ENCODE assay signal across 9 mouse cellular contexts in the genomic region with DNA sequence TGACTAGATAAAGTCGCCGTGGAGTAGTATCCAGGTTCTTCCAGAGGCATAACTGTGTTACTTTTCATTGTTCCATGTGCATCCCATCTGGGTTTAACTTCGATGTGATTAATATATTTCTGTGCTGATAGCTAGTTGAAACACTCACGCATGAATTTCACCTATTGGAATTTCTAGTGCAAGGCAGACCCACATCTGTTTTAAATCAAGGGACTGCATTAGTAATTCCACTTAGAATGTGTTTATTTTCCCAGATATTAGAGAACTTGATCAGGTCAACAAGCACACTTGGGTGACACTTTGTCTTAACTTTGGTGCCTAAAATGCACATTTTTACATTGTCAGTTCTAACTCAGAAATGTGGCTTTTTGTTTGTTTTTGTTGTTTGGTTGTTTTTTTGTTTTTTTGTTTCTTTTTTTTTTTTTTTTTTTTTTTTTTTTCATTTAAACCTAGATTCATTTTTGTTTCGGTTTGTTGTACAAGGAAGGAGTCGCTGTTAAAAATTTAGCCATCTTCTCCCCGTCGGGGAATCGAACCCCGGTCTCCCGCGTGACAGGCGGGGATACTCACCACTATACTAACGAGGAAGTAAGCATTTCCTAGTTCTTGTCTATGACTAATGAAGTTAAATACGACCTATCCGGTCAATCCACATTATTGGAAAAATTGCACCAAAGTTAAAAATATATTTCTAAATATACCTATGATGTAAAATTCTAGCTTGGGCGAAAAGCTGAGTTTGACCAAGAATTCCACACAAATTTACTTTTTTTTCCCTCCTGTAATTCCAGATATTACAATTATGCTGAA. TPM values are rescaled to one million over a fixed set of nuclear protein-coding genes. Genes with fewer than 3 reads are reported as not detected.
DNase-seq lines count a peak whose midpoint lies in the region; TF ChIP-seq lines count a peak whose summit lies in the region.
"Had no signal": no experiment of that assay in that cellular context is flagged by ENCODE, and none has a peak within 500 bp of the region (broad histone marks: within the 10 kb centered on the region; RNA-seq: fewer than 3 reads in every experiment).

No protein-coding gene starts in this region.

- no peaks in the 10 kb centered on the region for H3K27me3 ChIP-seq in ES-Bruce4 (ENCODE audit: control insufficient read depth, insufficient read depth, low read length, poor library complexity, severe bottlenecking)

- TF ChIP-seq CTCF in ES-Bruce4 (IDR thresholded peaks at IDR 0.05; ENCODE audit: low read depth, low read length) = no peak

- DNase-seq in cerebellum, adult 18-20 months = peak; percentile 14 to 35
- no peak for DNase-seq in cerebellum, adult 11-12 months
- peak; percentile 49 to 71 for DNase-seq in cerebellum, postnatal 14 days
- peak; percentile 80 for DNase-seq in heart, adult 8-10 months (ENCODE audit: low spot score)
- peak; percentile 54 to 72 for DNase-seq in layer of hippocampus, postnatal 10 days (ENCODE audit: low spot score in 2 of 2)
- peak; percentile 57 for DNase-seq in lung, postnatal 25 days (ENCODE audit: low spot score)
- peak; percentile 54 to 74 for DNase-seq in spleen, postnatal 36 days (ENCODE audit: low spot score in 2 of 2)

- H3K9me3 ChIP-seq in ES-Bruce4 (replicated peaks; ENCODE audit: control insufficient read depth, insufficient read depth, low read length, poor library complexity, severe bottlenecking) = no peaks in the 10 kb centered on the region

- no peaks in the 10 kb centered on the region for H3K36me3 ChIP-seq in ES-Bruce4 (ENCODE audit: control insufficient read depth, insufficient read depth, low read length, poor library complexity, severe bottlenecking)

- H3K9ac ChIP-seq in ES-Bruce4 (ENCODE audit: low read depth, poor library complexity, severe bottlenecking) = 0 out of 2 replicates have a peak overlapping the region, but pooled peaks have one; percentile 4

- H3K27ac ChIP-seq in ES-Bruce4 (ENCODE audit: insufficient read depth, low read length) = peak overlapping the region; percentile 71

- no peaks in the 10 kb centered on the region for H3K4me1 ChIP-seq in ES-Bruce4 (ENCODE audit: control insufficient read depth, insufficient read depth, low read length)

- peak overlapping the region; percentile 98; the same call in 1 of the 2 replicates for H3K4me3 ChIP-seq in ES-Bruce4 (ENCODE audit: low read depth, low read length)

- no peak for TF ChIP-seq POLR2A in ES-Bruce4 (IDR thresholded peaks at IDR 0.05; ENCODE audit: insufficient read depth, low read length)

- TF ChIP-seq EP300 in ES-Bruce4 (IDR thresholded peaks at IDR 0.05; ENCODE audit: insufficient read depth, low read depth, low read length) = no peak

RNA-seq across cellular contexts. Expression of a gene that starts 9.7 kb away (rescaled TPM):
- polyA plus RNA-seq in ES-Bruce4 (2011; ENCODE audit: insufficient read depth, insufficient read length, low read depth, missing spikeins) = 8.1 and 11.5 TPM in 2 replicates
- 1 to 10 TPM in 1 of 4 experiments, under 1 TPM in 3; 0.46 to 1.0 (median 0.83) TPM for total RNA-seq in heart, adult 8-10 months (2022)
- 1 to 10 TPM; 5.1 to 6.0 TPM for total RNA-seq in layer of hippocampus, postnatal 10 days (2021)

RNA-seq across cellular contexts. Expression of a gene that starts 45.8 kb away (rescaled TPM):
- not detected in 2 replicates for polyA plus RNA-seq in ES-Bruce4 (2011; ENCODE audit: insufficient read depth, insufficient read length, low read depth, missing spikeins)
- total RNA-seq in heart, adult 8-10 months (2022) = not detected
- under 1 TPM; 0.22 to 0.23 TPM for total RNA-seq in layer of hippocampus, postnatal 10 days (2021)
- polyA plus RNA-seq: spleen, adult 2 months had no signal
